In the genomic region with DNA sequence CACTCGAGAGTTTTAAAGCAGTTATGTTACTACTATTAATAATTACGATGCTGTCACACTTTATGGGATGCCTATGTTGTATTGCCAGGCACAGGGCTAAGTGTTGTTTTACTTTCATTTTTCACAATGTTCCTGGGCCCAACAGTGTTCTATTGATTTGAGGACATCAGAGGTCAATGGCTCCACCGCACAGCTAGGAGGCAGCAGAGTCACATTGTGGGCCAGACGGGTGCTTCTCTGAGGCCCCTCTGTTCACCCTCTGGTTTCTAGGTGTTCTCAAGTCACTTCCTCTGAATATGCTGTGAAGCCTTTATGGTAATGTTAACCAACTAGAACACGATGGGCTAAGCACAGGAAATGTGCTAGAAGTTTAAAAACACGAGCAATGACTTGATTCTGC, we compare ENCODE assay signal across 10 mouse cellular contexts. TPM values are rescaled to one million over a fixed set of nuclear protein-coding genes. Genes with fewer than 3 reads are reported as not detected.
DNase-seq lines count a peak whose midpoint lies in the region; ATAC-seq and TF ChIP-seq lines count a peak whose summit lies in the region.
"Had no signal": no experiment of that assay in that cellular context is flagged by ENCODE, and none has a peak within 500 bp of the region (broad histone marks: within the 10 kb centered on the region; RNA-seq: fewer than 3 reads in every experiment).

No protein-coding gene starts in this region.

- 69% methylated on average over 6 of the region's 6 CpGs for WGBS in lung, postnatal 0 days

- DNase-seq in layer of hippocampus, adult 2 months (ENCODE audit: low spot score in 2 of 2), result no peak
- no peak for DNase-seq in layer of hippocampus, postnatal 14 days (ENCODE audit: low spot score in 2 of 2)
- peak; percentile 47 for DNase-seq in MEL (ENCODE audit: low read depth, low spot score)
- DNase-seq in lung, postnatal 0 days (ENCODE audit: low spot score), result no peak
- peak; percentile 82 for DNase-seq in thymus, postnatal 0 days (ENCODE audit: low spot score)
- no peak for DNase-seq in ovary, adult 18-20 months (ENCODE audit: low spot score)
- DNase-seq in heart, adult 9 months (ENCODE audit: low spot score in 2 of 2), result no peak
- DNase-seq in ovary, postnatal 14 days (ENCODE audit: low spot score), result no peak

- peak; percentile 54 for TF ChIP-seq RAD21 in MEL (IDR thresholded peaks at IDR 0.05; ENCODE audit: low read depth, low read length)

- H3K27me3 ChIP-seq in MEL (ENCODE audit: control insufficient read depth in 1 of 2, insufficient read depth in 2 of 2, low read length in 2 of 2), result peaks cover 3 to 6% of the 10 kb centered on the region in 2 experiments
- H3K27me3 ChIP-seq in lung, postnatal 0 days (replicated peaks; ENCODE audit: insufficient read depth, low read length), result no peaks in the 10 kb centered on the region
- H3K27me3 ChIP-seq: limb, embryonic 15.5 days had no signal

- H3K9ac ChIP-seq in MEL (ENCODE audit: control insufficient read depth, low read depth, low read length, poor library complexity, severe bottlenecking), result no peak overlapping the region
- H3K9ac ChIP-seq in lung, postnatal 0 days (replicated peaks; ENCODE audit: low read depth), result no peak overlapping the region
- H3K9ac ChIP-seq: heart, embryonic 13.5 days; limb, embryonic 15.5 days had no signal

- TF ChIP-seq EP300 in MEL (IDR thresholded peaks at IDR 0.05; ENCODE audit: low read depth in 1 of 2, low read length in 2 of 2), result no peak
- no peak for TF ChIP-seq EP300 in lung, postnatal 0 days (IDR thresholded peaks at IDR 0.05)

- TF ChIP-seq CTCF in layer of hippocampus, adult 2 months (conservative IDR thresholded peaks at IDR 0.05), result peak; percentile 61
- peak; percentile 33 to 62 (median 52) for TF ChIP-seq CTCF in MEL (IDR thresholded peaks at IDR 0.05 in 2 of 3, conservative IDR thresholded peaks at IDR 0.05 in 1 of 3; ENCODE audit: control insufficient read depth in 1 of 3, insufficient read depth in 1 of 3, low read depth in 2 of 3, low read length in 3 of 3, poor library complexity in 1 of 3, severe bottlenecking in 1 of 3)
- peak; percentile 55 for TF ChIP-seq CTCF in lung, postnatal 0 days (IDR thresholded peaks at IDR 0.05)

- H3K4me3 ChIP-seq in layer of hippocampus, adult 2 months, result no peak overlapping the region
- H3K4me3 ChIP-seq in MEL (ENCODE audit: control insufficient read depth in 1 of 2, insufficient read depth in 1 of 2, low read depth in 2 of 2, low read length in 2 of 2), result no peak overlapping the region
- H3K4me3 ChIP-seq in lung, postnatal 0 days (ENCODE audit: low read depth, low read length), result no peak overlapping the region
- H3K4me3 ChIP-seq: heart, embryonic 13.5 days; limb, embryonic 15.5 days had no signal

- H3K4me2 ChIP-seq in lung, postnatal 0 days (replicated peaks; ENCODE audit: low read depth, low read length), result no peak overlapping the region
- H3K4me2 ChIP-seq: heart, embryonic 13.5 days; limb, embryonic 15.5 days had no signal

- ATAC-seq in lung, postnatal 0 days, result no peak

- H3K4me1 ChIP-seq in MEL (ENCODE audit: control insufficient read depth in 1 of 2, insufficient read depth in 2 of 2, low read length in 2 of 2), result no peaks in the 10 kb centered on the region
- H3K4me1 ChIP-seq in lung, postnatal 0 days (ENCODE audit: insufficient read depth, low read depth, low read length), result no peaks in the 10 kb centered on the region
- H3K4me1 ChIP-seq: heart, embryonic 13.5 days; limb, embryonic 15.5 days had no signal

- no peak for TF ChIP-seq POLR2A in MEL (IDR thresholded peaks at IDR 0.05; ENCODE audit: control insufficient read depth in 1 of 2, insufficient read depth in 1 of 2, low read depth in 1 of 2, low read length in 2 of 2, poor library complexity in 1 of 2)

- H3K27ac ChIP-seq in layer of hippocampus, adult 2 months, result no peak overlapping the region
- H3K27ac ChIP-seq in MEL (ENCODE audit: control insufficient read depth, low read depth, low read length), result no peak overlapping the region
- H3K27ac ChIP-seq in lung, postnatal 0 days (ENCODE audit: low read length), result no peak overlapping the region
- H3K27ac ChIP-seq: heart, embryonic 13.5 days; limb, embryonic 15.5 days had no signal

- H3K9me3 ChIP-seq in MEL (replicated peaks; ENCODE audit: insufficient read depth, low read length), result no peaks in the 10 kb centered on the region
- no peaks in the 10 kb centered on the region for H3K9me3 ChIP-seq in lung, postnatal 0 days (ENCODE audit: low read length)
- H3K9me3 ChIP-seq: heart, embryonic 13.5 days; limb, embryonic 15.5 days had no signal

- no peaks in the 10 kb centered on the region for H3K79me2 ChIP-seq in MEL (ENCODE audit: control insufficient read depth, insufficient read depth, low read length, poor library complexity)

- no peaks in the 10 kb centered on the region for H3K36me3 ChIP-seq in MEL (ENCODE audit: control insufficient read depth in 1 of 2, insufficient read depth in 2 of 2, low read length in 2 of 2)
- H3K36me3 ChIP-seq in lung, postnatal 0 days (ENCODE audit: insufficient read depth, low read length), result no peaks in the 10 kb centered on the region
- H3K36me3 ChIP-seq: heart, embryonic 13.5 days; limb, embryonic 15.5 days had no signal

TF ChIP-seq in MEL, 35 proteins besides CTCF, POLR2A, EP300 and RAD21:
- peak; percentile 43 for TF ChIP-seq SMC3 (IDR thresholded peaks at IDR 0.05; ENCODE audit: low read depth, low read length)
- no peak for TF ChIP-seq TCF12 (IDR thresholded peaks at IDR 0.05; ENCODE audit: low read depth, low read length)
- no peak for TF ChIP-seq MAZ (IDR thresholded peaks at IDR 0.05; ENCODE audit: low read depth, low read length)
- TF ChIP-seq ZC3H11A (IDR thresholded peaks at IDR 0.05; ENCODE audit: low read depth, low read length), result peak; percentile 36; the same call in 1 of the 2 replicates
- TF ChIP-seq MXI1 (IDR thresholded peaks at IDR 0.05; ENCODE audit: low read depth, low read length), result no peak
- no peak for TF ChIP-seq NELFE (IDR thresholded peaks at IDR 0.05; ENCODE audit: low read depth, low read length)
TF ChIP-seq in MEL: peak in this region for 2.

RNA-seq across cellular contexts. Expression of a gene that starts 18.7 kb away (rescaled TPM):
- total RNA-seq in layer of hippocampus, adult 2 months (2021), result 10 to 100 TPM; 22.0 to 23.4 TPM
- 10 to 100 TPM; 15.8 to 17.9 TPM for total RNA-seq in layer of hippocampus, postnatal 14 days (2021)
- 8.0 and 9.7 TPM in 2 replicates for total RNA-seq in MEL (2012; rRNA removed)
- polyA plus RNA-seq in MEL (2012; ENCODE audit: insufficient read depth in 1 of 2, insufficient read length in 2 of 2, low read depth in 1 of 2, low replicate concordance in 2 of 2, missing spikeins in 1 of 2), result 10 to 100 TPM; 10.9 to 44.0 TPM
- polyA plus RNA-seq in lung, postnatal 0 days (2015; fragmentation: Nextera tagmentation; extraction: Ambion mirVana), result 36.3 and 39.3 TPM in 2 replicates
- 212 and 220 TPM in 2 replicates for polyA plus RNA-seq in thymus, postnatal 0 days (2015; fragmentation: Nextera tagmentation; extraction: Ambion mirVana)

Comparison
In these comparisons a context has a peak if more than half of its experiments do, and no peak if none do; other contexts are left out.
1. DNase-seq: peak in MEL (single experiment) and thymus, postnatal 0 days (single experiment); none in layer of hippocampus, adult 2 months (0 of 2), layer of hippocampus, postnatal 14 days (0 of 2), lung, postnatal 0 days (single experiment), ovary, adult 18-20 months (single experiment), heart, adult 9 months (0 of 2) and ovary, postnatal 14 days (single experiment).
2. Peak in every context shown above with its lines, with median percentiles within 50 percentile points of each other: CTCF ChIP-seq.